Comparison of ENCODE assay signal across 8 mouse cellular contexts in genomic region chr5:129715326-129715861, GRCm38 (mm10). TPM values are rescaled to one million over a fixed set of nuclear protein-coding genes. Genes with fewer than 3 reads are reported as not detected.
A peak's percentile ranks its signal among the peaks of the same experiment; 100 is the strongest.
DNase-seq lines count a peak whose midpoint lies in the region; ATAC-seq and TF ChIP-seq lines count a peak whose summit lies in the region.

Mrps17 (plus strand) TSS chr5:129715497.

- peak; percentile 95 for DNase-seq in A20 (ENCODE audit: low read depth, low spot score)
- peak; percentile 94 for DNase-seq in heart, adult 9 months (ENCODE audit: low spot score in 2 of 2)
- DNase-seq in monocyte, adult 2 months (ENCODE audit: low read depth in 1 of 2, low spot score in 2 of 2) = peak; percentile 72 to 77
- peak; percentile 91 to 94 for DNase-seq in spleen, postnatal 36 days (ENCODE audit: low spot score in 2 of 2)

- peak within 1 kb of the TSS; percentile 78 for H3K9ac ChIP-seq in kidney, embryonic 14.5 days (ENCODE audit: low read depth, low read length)
- H3K9ac ChIP-seq in limb, embryonic 15.5 days = peak within 1 kb of the TSS; percentile 54

- peaks cover 4% of the 10 kb centered on the region for H3K4me1 ChIP-seq in bone marrow macrophage, adult 2 months (ENCODE audit: control insufficient read depth, insufficient read depth, low read length)
- no peaks in the 10 kb centered on the region for H3K4me1 ChIP-seq in embryonic fibroblast, embryonic 13.5 days (ENCODE audit: control insufficient read depth, insufficient read depth, low read length)
- H3K4me1 ChIP-seq in kidney, embryonic 14.5 days (ENCODE audit: control insufficient read depth, insufficient read depth, low read length) = peaks cover 2% of the 10 kb centered on the region; the same call in 1 of the 2 replicates
- peaks cover 7% of the 10 kb centered on the region; the same call in 1 of the 2 replicates for H3K4me1 ChIP-seq in limb, embryonic 15.5 days

- no peaks in the 10 kb centered on the region for H3K27me3 ChIP-seq in kidney, embryonic 14.5 days (ENCODE audit: control insufficient read depth, insufficient read depth, low read length)
- H3K27me3 ChIP-seq in limb, embryonic 15.5 days = no peaks in the 10 kb centered on the region

- peaks cover 28% of the 10 kb centered on the region for H3K36me3 ChIP-seq in kidney, embryonic 14.5 days (ENCODE audit: control insufficient read depth, insufficient read depth, low read length)
- peaks cover 30% of the 10 kb centered on the region for H3K36me3 ChIP-seq in limb, embryonic 15.5 days

- H3K4me2 ChIP-seq in kidney, embryonic 14.5 days (replicated peaks; ENCODE audit: low read depth, low read length) = peak within 1 kb of the TSS; percentile 61
- peak within 1 kb of the TSS; percentile 74 for H3K4me2 ChIP-seq in limb, embryonic 15.5 days

- WGBS in kidney, embryonic 14.5 days = under 1% methylated on average over 33 of the region's 33 CpGs
- 1% methylated on average over 33 of the region's 33 CpGs for WGBS in limb, embryonic 15.5 days

- 0 out of 2 replicates have a peak within 1 kb of the TSS, but pooled peaks have one; percentile 7 for H3K27ac ChIP-seq in bone marrow macrophage, adult 2 months (ENCODE audit: insufficient read depth, low read depth, low read length)
- no peak within 1 kb of the TSS for H3K27ac ChIP-seq in embryonic fibroblast, embryonic 13.5 days (ENCODE audit: insufficient read depth, low read length)
- peak within 1 kb of the TSS; percentile 67 for H3K27ac ChIP-seq in kidney, embryonic 14.5 days (ENCODE audit: low read depth, low read length)
- peak within 1 kb of the TSS; percentile 17; the same call in 1 of the 2 replicates for H3K27ac ChIP-seq in limb, embryonic 15.5 days

- ATAC-seq in kidney, embryonic 14.5 days (ENCODE audit: low FRiP score, low TSS enrichment) = peak; percentile 98
- ATAC-seq in limb, embryonic 15.5 days (ENCODE audit: insufficient number of reproducible peaks, low FRiP score, low TSS enrichment, low read depth) = peak; percentile 92

- H3K9me3 ChIP-seq in kidney, embryonic 14.5 days (ENCODE audit: control insufficient read depth, low read length) = no peaks in the 10 kb centered on the region
- H3K9me3 ChIP-seq in limb, embryonic 15.5 days = no peaks in the 10 kb centered on the region

- peak; percentile 57; the same call in 1 of the 2 replicates for TF ChIP-seq POLR2A in bone marrow macrophage, adult 2 months (IDR thresholded peaks at IDR 0.05; ENCODE audit: borderline replicate concordance, low read depth, low read length)
- TF ChIP-seq POLR2A in embryonic fibroblast, embryonic 13.5 days (IDR thresholded peaks at IDR 0.05; ENCODE audit: low read depth, low read length) = peak; percentile 89

- H3K4me3 ChIP-seq in bone marrow macrophage, adult 2 months (ENCODE audit: insufficient read depth, low read length) = peak within 1 kb of the TSS; percentile 70
- H3K4me3 ChIP-seq in embryonic fibroblast, embryonic 13.5 days (ENCODE audit: insufficient read depth, low read length) = peak within 1 kb of the TSS; percentile 89
- peak within 1 kb of the TSS; percentile 89 for H3K4me3 ChIP-seq in kidney, embryonic 14.5 days (ENCODE audit: low read length)
- peak within 1 kb of the TSS; percentile 61 for H3K4me3 ChIP-seq in limb, embryonic 15.5 days

- no peak for TF ChIP-seq CTCF in bone marrow macrophage, adult 2 months (IDR thresholded peaks at IDR 0.05; ENCODE audit: low read depth, low read length)
- TF ChIP-seq CTCF in embryonic fibroblast, embryonic 13.5 days (IDR thresholded peaks at IDR 0.05; ENCODE audit: borderline replicate concordance, insufficient read depth, low read length) = no peak

RNA-seq across cellular contexts. Expression of gene Mrps17, which starts in this region (rescaled TPM):
- 72.2 and 75.6 TPM in 2 replicates for polyA plus RNA-seq in bone marrow macrophage, adult 2 months (2012; ENCODE audit: insufficient read depth, insufficient read length, missing spikeins)
- polyA plus RNA-seq in embryonic fibroblast, embryonic 13.5 days (2011; ENCODE audit: insufficient read length, low read depth, missing spikeins) = 88.2 and 95.1 TPM in 2 replicates
- 201 and 234 TPM in 2 replicates for polyA plus RNA-seq in kidney, embryonic 14.5 days (2014; fragmentation: Nextera tagmentation; extraction: Ambion mirVana)
- 179 and 184 TPM in 2 replicates for polyA plus RNA-seq in limb, embryonic 15.5 days (2015; fragmentation: Nextera tagmentation; extraction: Ambion mirVana)
